Mouse (Mus musculus) C2C12 (cell line): ENCODE measurements around the gene Mff.

Experiments used
- CEBPB ChIP-seq: IDR thresholded peaks from one replicate; pipeline ENCODE4 v1.6.1; 2011; ENCODE audit warnings: low read depth, mild to moderate bottlenecking, control low read depth, moderate library complexity
- CTCF ChIP-seq: IDR thresholded peaks from one replicate; pipeline ENCODE4 v1.5.1; 2011; ENCODE audit not compliant: control insufficient read depth, insufficient read depth, insufficient read length
- FOSL1 ChIP-seq: IDR thresholded peaks from one replicate; pipeline ENCODE4 v1.8.0; 2011; ENCODE audit warnings: mild to moderate bottlenecking, low read length; ENCODE audit not compliant: poor library complexity, insufficient read depth, severe bottlenecking
- MAX ChIP-seq: IDR thresholded peaks from one replicate; pipeline ENCODE4 v1.6.1; 2011; ENCODE audit warnings: mild to moderate bottlenecking, control low read depth
- MYOD1 ChIP-seq: IDR thresholded peaks from one replicate; pipeline ENCODE4 v1.6.1; 2011; ENCODE audit warnings: low read depth; ENCODE audit not compliant: control insufficient read depth, insufficient read length
- MYOG ChIP-seq: IDR thresholded peaks from one replicate; pipeline ENCODE4 v1.6.1; 2011; ENCODE audit not compliant: control insufficient read depth, insufficient read length; ENCODE audit errors: extremely low read depth
- USF1 ChIP-seq: IDR thresholded peaks from one replicate; pipeline ENCODE4 v1.6.1; 2011; ENCODE audit warnings: low read depth, mild to moderate bottlenecking, control low read depth, moderate library complexity

- no peak for TF ChIP-seq MYOD1
- no peak for TF ChIP-seq CTCF
- no peak for TF ChIP-seq CEBPB
- TF ChIP-seq USF1: no peak
- no peak for TF ChIP-seq MYOG
- no peak for TF ChIP-seq FOSL1
- TF ChIP-seq MAX: no peak
These were observed 67.5 kb downstream of the Mff start for GRCm38 (mm10) chr1:82792238-82792637.
